Mouse (Mus musculus) cerebellum, postnatal 14 days (tissue): ENCODE data around the gene Nmt1.

Experiments used
- DNase-seq, 2 experiments: peaks; one replicate each; pipeline ENCODE4 v3.0.0; 2021; ENCODE audit warnings: mixed read lengths in 2 of 2

Gene Nmt1

DNA sequence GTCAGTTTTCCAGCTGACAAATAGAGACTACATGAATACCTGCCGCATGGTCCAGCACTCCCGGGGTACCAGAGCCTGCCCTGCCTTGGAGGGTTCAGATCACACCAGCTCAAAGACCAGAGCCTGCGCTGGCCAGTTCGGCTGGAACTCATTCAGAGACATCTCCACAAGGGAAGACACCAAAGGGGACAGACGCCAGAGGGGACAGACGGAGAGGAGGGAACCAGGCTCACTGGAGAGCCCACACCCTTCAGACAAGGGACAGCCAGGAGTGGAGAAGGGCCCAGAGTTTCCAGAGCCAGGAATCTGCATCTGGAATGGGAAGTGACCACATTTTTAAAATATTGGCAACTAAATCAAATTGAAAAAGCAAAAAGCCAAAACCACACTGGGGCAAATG, 53.6 kb downstream of the Nmt1 start:
- DNase-seq: no peak

DNA sequence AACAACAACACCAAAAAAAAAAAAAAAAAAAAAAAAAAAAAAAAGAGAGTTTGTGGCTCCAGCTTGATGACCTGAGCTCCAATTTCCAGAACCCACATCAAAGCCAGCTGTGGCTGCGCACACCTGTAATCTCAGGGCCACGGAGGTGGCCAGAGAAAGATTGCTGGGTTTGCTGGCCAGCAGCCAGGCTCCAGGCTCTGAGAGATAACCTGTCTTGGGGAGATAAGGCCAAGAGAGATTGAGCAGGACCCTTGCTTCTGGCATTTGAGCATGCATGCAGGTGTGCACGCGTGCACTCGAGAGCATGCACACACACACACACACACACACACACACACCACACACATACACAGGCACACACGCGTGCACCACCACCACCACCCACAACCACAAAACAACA, 65.3 kb downstream of the Nmt1 start:
- DNase-seq: no peak

DNA sequence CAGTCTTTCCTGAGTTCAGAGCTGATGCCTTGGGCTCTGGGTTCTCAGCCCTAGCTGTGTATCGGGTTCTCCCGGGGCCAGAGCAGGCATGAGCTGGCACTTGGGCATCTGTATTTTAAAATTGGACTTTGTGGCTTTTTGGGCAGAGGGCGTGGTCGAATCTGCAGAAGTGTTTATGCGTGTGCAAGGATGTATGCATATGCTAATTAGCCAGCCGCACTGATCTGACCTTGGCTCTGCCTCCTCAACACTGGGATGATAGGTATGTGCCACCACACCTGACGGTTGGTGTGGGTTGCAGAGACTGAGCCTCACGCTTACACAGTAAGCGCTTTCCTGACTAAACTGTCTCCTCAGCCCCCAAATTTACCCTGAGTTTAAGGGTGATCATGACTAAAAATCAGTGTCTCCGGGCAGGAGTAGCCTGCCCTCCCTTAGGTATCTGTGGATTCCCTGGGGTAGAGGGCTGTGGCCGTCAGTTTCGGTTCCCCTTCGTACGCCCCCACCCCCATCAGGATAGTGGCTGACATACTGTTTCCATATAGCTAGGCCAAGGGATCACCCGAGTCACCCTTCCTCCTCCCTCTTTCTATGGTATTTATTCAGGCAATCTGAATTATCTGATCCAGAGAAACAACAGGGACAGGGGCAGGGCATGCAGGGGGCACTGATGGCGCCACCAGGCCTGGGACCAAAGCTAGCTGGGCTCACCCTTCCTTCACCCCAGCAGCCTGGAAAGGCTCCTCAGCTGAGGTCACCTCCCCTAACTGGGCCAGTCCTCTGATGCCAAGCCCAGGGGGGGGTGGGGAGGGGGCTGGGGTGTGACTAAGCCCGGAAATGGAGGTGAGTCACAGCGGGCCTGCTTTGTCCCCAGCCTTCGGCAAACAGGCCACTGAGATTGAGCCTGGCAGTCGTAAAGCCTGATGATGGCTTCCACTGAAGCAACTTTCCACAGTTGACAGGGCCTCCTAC, 66.2 kb downstream of the Nmt1 start:
- no peak for DNase-seq

DNA sequence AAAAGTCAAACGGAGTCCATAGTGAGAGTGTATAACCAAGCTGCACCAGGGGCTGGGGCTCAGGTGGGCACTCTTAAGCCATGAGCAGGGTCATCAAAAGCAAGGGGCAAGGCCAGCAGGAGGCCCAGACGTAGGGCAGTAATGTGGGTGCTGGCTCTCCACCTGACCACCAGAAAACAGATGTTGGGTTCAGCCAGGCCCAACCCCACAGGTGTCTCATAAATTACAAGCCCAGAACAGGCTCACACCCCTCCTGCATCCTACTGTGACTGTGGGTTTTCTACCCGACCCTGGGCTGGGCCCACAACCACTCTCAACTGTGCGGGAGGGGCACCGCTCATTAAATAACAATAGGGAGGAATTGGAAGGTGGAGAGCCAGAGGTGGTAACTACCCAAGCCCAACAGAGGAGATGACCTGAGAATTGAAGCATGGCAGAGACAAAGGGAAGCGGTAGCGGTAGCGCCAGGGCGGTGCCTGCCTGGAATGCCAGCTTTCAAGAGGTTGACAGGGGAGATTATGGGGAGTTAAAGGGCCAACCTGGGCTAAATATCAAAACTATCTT, 67.2 kb downstream of the Nmt1 start:
- DNase-seq: no peak

DNA sequence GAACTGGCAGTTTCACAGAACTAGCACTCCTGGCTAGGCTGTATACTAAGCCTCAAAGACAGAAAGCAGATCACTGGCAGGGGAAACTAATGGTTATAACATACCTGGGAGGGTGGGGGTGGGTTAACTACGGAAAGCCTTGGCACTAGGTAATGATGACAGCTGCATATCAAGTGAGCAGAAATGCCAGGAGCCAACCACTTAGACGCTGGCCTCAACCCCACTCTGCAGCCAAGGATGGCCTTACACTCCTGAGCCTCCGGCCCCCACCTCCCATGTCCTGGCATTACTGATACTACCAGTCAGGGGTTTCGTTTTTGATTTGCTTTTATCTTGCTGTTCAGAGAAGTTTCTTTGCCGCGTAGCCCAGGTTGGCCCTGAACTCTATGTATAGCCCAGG, 67.8 kb downstream of the Nmt1 start:
- DNase-seq: no peak

DNA sequence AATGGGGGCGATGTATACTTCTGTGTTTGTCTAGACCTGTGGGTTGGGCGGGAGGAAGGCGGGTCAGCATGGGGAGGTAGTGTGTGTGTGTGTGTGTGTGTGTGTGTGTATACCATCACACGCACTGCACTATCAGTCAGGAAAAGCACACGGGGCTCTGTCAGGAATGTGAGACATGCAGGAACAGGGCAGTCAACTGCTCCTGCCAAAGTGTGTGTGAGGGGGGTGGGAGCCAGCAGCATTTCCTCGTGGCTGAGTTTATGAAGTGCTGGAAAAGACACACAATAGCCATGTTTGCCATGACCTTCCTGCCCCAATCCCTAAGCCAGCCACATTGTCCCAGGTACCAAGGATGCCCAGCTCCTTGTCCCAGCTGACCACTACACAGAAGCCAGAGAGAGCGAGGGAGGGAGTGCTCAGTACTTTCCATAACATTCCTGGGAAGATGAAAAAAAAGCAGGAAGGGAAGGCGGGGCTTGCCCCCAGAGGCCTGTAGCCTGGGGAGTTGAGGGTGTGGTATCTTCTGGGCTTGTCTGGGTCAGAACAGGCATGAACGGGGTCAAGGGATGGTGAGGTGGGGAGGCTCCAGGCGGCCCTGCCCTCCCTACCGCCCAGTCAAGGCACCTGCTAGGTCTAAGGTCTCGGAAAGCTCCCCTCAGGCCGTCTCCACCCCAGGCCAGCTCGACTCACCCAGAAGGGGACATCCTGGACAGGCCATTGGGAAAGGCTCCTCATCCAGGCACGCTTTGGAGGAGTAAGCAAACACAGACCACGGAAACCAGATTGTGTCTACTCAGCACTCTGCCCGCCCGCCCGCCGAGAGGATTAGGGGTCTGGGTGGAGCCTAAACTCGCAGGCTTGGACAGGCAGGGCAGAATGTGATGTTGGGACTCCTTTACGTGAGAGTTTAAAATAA, 69.2 kb downstream of the Nmt1 start:
- DNase-seq: no peak

DNA sequence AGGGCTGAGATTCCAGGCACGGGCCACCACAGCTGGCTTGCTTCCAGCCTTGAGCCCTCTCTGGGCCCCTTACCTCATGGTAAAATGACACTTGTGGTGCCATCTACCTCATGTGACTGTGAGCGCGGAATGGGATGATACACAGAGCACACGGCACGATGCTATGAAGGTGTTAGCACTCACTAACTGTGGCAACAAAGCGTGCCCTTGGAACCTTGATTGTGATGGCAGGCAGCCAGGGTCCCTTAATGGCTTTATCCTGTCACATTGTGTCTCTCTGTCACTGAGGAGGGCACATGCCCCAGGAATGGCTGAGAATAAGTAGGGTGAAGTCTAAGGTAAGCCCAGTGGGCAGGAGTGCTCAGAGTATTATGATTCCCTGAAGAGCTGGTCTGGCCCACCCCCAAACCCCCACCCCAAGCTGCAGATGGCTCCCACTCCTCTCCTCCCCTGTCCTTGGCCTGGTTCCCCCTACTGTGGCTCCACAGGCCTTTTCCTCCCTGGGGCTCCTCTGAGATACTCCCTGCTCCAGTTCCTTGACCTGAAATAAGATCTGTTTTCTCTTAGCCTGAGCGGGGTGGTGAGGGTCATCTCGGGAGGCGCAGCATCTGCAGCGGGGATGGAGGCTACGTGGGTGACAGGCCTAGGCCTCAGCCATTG, 70.7 kb downstream of the Nmt1 start:
- DNase-seq: peak in 1 of 2 experiments; percentile 50

DNA sequence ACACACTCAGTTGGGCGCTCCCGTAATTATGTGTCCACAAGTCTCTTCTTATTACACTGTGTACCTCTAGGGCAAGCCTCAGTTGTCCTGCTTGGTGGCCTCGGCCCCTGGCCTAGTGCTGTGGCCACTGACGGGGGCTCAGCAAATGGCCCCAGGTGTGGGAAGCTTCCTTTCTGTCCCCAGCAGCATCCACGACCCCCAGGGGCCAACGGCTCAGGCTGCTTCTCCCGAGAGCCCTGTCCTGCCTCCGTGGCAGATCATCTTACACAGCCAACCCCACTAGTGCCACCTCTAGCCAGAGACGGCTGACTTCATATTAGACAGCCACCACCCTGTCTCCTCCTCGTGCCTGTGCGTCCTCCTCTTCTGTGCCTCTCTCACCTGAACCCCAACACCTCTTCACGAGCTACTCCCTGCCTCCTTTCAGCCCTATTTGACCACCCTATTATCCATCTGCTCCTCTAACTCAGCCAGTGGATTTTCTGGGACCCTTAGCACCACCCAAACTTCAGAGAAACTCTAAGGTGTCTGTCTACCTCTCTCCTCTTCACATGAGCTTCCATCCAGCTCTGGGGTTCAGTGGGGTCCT, 71.5 kb downstream of the Nmt1 start:
- no peak for DNase-seq

DNA sequence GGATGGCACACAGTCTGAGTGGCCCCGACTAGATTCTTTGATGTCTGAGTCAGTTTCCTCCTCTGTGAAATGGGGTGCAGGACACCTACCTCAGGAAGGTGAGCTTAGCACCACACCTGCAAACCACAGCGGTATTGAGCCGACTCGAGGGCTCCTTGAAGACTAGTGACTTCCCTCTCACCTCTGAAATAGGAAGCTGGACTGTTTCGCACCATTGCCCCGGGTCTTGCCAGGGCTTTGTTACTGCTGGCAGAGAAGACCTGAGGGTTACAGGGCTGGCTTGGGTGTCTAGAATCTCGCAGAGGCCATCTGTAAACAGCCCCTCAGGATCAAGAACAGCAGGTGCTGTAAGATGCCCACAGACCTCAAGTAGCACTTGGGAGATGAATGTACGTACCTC, 72.4 kb downstream of the Nmt1 start:
- DNase-seq: peak in 1 of 2 experiments; percentile 12

DNA sequence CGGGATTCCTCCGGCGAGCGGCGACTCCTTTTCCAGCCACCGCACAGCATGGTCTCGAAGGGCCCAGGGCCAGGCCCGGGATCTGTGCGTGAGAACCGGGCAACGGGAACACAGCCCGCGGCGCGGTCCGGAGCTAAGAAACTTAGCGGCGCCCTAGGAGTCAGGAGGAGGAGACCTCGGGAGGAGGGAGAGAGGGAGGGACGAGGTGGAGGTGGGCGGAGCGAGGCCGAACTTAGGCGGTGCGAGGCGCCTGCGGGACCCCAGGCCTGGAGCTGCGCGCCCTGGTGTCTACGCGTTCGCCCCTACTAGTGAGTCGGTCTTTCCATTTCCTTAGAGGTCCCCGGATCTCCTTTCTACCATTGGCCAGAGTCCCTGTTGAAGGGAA, 73.5 kb downstream of the Nmt1 start, which contains the start of the genes Plcd3 and Acbd4:
TSS of gene Plcd3 (minus strand) at position 178 of the 385 bp plus-strand sequence.
TSS of gene Acbd4 (plus strand) at position 202 of the 385 bp plus-strand sequence.
- DNase-seq: peak; percentile 69 to 73

DNA sequence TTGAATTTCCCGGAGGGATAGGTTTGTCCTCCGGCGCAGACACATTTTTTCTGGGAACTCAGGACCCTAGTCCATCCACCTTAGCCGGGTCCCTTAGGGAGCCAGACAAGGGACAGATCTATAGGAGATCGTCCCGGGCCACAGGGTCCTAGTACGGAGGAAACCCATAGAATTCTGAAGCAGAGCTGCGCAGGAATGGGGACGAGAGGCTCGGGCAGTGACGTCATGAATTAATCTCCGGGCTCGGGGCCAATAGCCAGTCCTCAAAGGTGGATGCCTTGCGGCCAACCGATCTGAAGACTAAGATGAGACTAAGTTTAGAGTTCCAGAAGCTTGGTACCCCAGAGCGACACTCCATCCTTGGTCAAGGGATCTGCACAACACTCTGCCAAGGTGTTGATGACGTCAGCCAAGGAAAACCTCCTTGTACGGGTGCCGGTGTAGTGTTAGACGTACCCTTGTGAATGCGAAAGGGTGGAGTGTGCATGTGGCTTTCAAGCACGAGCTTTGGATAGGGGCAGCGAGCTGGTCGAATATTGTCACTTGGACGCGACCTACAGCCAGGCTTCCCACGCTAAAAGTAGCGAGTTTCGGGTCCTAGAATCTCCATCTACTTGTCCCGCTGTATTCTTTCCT, 74.0 kb downstream of the Nmt1 start:
- peak; percentile 75 to 84 for DNase-seq

DNA sequence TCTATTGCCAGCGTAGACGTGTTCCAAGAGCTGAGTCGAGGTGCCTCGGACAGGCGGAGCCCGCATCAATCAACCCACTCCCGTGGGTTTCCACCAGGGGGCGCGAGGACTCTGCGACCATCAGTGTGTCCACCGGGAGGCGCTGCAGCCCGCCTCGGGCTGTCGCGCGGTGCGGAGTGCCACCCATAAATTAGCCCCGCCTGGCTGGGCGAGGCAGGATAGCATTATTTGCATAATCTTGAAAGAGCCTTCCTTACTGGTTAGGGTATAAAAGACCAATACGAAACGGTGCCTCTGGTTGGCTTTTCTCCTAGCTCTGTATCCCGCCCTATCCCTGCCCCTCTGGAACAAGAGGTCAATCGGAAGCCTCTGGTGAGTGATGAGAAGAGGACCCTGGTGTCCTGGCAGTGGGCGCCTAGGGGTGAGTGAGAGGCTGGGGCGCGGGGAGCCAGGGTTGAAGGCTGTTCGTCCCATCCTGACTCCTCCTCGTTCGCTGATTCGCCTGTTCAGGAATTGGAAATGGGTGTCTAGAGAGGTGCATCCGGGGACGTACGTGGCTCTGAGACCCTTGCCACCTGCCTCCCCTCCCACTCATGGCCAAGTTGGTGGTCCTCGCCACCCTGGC, 74.8 kb downstream of the Nmt1 start:
- peak; percentile 99 for DNase-seq

DNA sequence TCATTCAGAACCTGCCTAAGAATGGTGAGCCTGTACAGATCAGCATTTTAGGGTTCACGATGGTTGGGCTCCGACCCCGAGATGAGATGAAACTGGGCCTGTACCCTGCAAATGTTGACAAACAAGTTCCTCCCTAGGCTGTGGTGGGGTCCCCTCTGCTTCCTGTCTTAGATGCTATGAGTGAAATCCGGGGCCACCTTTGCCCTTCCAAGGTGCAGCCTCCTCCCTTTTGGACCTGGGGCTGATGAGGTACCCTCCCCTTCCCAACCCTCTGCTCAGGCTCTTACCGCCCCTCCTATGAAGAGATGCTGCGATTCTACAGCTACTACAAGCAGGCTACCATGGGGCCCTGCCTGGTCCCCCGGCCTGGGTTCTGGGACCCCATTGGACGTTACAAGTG, 75.6 kb downstream of the Nmt1 start:
- DNase-seq: peak in 1 of 2 experiments; percentile 19

DNA sequence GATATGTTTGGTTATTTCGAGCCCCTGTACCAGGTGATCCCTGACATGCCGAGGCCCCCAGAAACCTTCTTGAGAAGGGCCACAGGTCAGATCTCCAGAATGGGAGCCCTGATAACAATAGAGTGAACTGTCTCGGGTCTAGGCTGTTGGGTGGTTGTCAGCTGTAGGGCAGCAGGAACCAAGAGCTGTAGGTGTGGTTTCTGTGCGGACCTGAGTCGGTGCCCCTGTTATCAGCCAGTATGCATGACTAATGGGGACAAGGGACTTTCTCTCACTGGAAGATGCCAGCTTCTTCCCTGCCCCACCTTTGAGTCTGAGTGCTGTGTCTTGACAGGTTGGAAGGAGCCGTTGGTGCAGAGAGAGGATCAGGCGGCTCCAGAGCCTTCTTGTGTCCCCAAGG, 76.5 kb downstream of the Nmt1 start:
- DNase-seq: peak in 1 of 2 experiments; percentile 7

DNA sequence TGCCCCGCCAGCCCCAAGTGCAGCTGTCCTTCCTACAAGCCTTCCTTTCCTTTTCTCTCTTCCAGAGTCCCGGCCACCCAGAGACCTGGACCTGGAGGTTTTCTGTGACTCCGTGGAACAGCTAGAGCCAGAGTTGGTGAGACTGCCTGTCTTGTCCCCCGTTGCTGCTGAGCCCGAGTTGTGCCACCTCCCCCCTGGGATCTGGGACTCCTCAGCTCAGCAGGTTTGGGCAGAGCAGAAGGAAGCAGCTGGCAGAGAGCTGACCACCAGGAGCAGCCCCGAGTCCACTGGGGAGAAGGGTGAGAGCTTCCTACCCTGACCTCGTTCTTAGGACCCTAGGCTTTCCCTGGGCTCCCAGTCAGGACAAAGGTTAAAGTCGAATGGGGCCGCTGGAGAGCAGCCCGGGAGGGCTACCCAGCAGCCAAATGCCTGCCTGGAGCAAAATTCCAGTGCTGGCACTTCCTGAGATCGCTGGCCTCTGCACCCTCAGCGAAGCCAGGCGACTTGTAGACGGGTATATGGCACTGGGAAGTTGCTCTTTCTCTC, 77.3 kb downstream of the Nmt1 start:
- DNase-seq: peak in 1 of 2 experiments; percentile 9

DNA sequence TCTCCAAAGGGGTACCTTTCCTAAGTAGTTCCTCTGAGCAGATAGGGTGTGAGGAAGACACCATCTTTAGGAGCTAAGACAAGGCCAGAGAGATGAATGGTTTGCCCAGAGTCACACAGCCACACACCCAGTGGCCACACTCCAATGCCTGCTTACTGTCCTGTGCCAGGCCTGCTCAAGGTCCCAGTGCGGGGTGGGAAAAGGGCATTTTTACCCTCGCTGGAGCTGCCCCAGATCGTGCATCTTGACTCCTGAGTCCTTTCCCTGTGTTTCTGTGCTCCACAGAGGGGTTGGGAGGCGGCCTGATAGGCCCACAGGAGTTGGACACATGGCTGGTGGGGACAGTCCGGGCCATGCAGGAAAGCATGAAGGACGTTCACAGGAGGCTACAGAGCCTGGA, 77.8 kb downstream of the Nmt1 start:
- peak in 1 of 2 experiments; percentile 8 for DNase-seq

DNA sequence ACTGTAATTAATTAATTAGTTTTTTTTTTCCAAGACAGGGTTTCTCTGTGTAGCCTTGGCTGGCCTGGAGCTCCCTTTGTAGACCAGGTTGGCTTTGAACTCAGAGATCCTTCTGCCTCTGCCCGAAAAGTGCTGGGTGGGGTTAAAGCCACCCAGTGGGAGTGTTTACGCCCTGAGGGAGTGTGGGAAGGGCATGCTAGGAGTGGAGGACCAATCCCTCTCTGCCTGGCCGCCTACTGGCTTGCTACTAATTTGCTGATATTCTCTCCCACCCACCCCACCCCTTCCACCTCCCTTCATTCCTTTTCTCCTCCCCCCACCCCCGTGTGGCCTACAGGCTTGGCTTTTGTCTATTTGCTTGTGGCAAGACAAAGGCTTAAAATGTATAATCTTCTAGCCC, 78.4 kb downstream of the Nmt1 start:
- no peak for DNase-seq

DNA sequence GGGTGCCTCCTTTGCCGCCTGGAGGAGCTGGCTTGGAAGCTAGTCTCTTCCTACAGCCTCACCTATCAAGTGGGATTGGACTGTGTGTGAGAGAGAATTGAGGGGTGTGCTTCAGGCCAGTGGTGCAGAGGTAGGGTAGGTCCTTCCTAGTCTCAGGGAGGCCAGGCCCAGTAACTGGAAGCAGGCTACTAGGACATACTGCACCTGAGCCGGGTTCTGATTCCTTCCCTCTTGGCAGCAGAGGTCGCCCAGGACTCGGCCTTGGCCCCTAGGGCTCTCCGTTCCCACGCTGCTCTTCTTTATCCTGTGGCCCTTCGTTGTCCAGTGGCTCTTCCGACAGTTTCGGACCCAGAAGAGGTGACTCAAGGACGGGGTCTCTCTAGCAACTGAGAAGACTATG, 83.3 kb downstream of the Nmt1 start:
- DNase-seq: peak in 1 of 2 experiments; percentile 7

DNA sequence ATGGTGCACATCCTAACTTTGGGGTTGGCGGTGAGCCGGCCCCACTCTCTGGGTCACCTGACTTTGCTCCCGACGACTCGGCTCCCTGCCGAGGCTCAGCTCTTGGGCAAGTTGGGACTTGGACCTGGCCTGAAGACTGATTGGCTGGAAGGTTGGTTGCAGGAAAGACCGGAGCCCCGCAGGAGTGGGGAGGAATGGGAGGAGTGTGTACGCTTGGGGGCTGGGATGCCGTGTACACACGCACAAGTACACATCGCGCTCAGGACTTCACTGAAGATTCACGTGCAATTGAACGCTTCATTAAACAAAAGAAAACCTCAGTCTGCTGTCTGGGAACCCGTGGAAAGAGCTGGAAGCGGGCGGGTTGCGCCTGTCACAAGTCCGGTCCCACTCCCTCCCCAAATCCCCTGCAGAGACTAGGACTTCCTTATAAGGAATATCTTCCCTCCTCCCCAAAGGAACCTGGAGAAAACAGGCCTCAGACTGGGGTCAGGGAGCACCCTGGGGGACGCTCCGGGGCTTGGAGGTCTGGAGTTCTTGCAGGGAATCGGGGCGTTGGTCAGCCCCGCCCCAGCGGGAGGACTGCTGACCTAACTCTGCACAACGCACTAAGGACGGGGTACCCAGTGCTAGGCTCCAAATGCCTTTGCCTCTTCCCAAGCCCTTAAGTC, 84.0 kb downstream of the Nmt1 start:
- DNase-seq: peak in 1 of 2 experiments; percentile 52

DNA sequence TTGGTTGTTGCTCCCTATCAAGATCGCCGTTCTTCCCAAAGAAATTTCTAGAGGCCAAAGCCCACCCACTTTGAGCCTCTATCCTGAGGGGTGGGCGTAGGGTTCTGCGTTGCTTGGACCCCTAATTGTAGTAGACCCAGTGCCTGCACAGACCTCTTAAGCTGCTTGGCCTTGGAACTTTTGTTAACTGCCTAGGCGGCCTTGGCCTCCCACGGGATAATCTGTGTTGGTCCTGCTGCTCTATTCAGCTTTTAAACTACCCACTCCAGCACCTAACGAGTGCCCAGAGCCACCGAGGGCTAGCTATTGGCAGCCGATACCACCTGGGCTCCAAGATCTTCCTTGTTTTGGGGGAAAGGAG, 84.5 kb downstream of the Nmt1 start:
- DNase-seq: peak in 1 of 2 experiments; percentile 14
